Mouse (Mus musculus): ENCODE measurements around the gene Immp2l. TPM values are rescaled to one million over a fixed set of nuclear protein-coding genes. Genes with fewer than 3 reads are reported as not detected.

The Immp2l gene
- total and polyA plus RNA-seq, 2 experiments from 2014 or later = 9.4 to 16.6 TPM

- ATAC-seq (ENCODE audit: low FRiP score) (no peak), DNase-seq (ENCODE audit: low spot score) (no peak)
- no peak overlapping the region for H3K4me3 ChIP-seq (ENCODE audit: low read depth, low read length)
- H3K36me3 ChIP-seq (ENCODE audit: insufficient read depth, low read length) = no peaks in the 10 kb centered on the region
- no peak overlapping the region for H3K9ac ChIP-seq (replicated peaks; ENCODE audit: low read length, poor library complexity, severe bottlenecking)
- no peaks in the 10 kb centered on the region for H3K4me1 ChIP-seq (ENCODE audit: insufficient read depth, low read length)
- no peak overlapping the region for H3K27ac ChIP-seq (ENCODE audit: low read depth, low read length)
- H3K9me3 ChIP-seq (ENCODE audit: low read length) = no peaks in the 10 kb centered on the region
- H3K4me2 ChIP-seq (ENCODE audit: low read depth, low read length, poor library complexity, severe bottlenecking) = no peak overlapping the region
- no peaks in the 10 kb centered on the region for H3K27me3 ChIP-seq (ENCODE audit: insufficient read depth, low read length)
- no peak for TF ChIP-seq CTCF (IDR thresholded peaks at IDR 0.05)
- 89% methylated on average over 5 of the region's 5 CpGs for WGBS
These were observed 15.9 kb downstream of the Immp2l start for GRCm38 (mm10) chr12:41039834-41040233.

GRCm38 (mm10) chr12:41041737-41042136, 17.8 kb downstream of the Immp2l start:
- Histone ChIP-seq H3K27me3 (ENCODE audit: insufficient read depth, low read length) (no peaks in the 10 kb centered on the region), H3K9me3 (ENCODE audit: low read length) (no peaks in the 10 kb centered on the region), H3K4me2 (ENCODE audit: low read depth, low read length, poor library complexity, severe bottlenecking) (no peak overlapping the region), H3K4me1 (ENCODE audit: insufficient read depth, low read length) (no peaks in the 10 kb centered on the region), H3K4me3 (ENCODE audit: low read depth, low read length) (no peak overlapping the region), H3K9ac (replicated peaks; ENCODE audit: low read length, poor library complexity, severe bottlenecking) (no peak overlapping the region), H3K36me3 (ENCODE audit: insufficient read depth, low read length) (no peaks in the 10 kb centered on the region), H3K27ac (ENCODE audit: low read depth, low read length) (no peak overlapping the region)
- TF ChIP-seq CTCF (IDR thresholded peaks at IDR 0.05) = no peak
- no peak for ATAC-seq (ENCODE audit: low FRiP score)
- WGBS = 82% methylated on average over 2 of the region's 2 CpGs
- no peak for DNase-seq (ENCODE audit: low spot score)

GRCm38 (mm10) chr12:41044493-41045132, 20.7 kb downstream of the Immp2l start:
- Histone ChIP-seq H3K9ac (replicated peaks; ENCODE audit: low read length, poor library complexity, severe bottlenecking) (no peak overlapping the region), H3K4me1 (ENCODE audit: insufficient read depth, low read length) (no peaks in the 10 kb centered on the region), H3K27ac (ENCODE audit: low read depth, low read length) (no peak overlapping the region), H3K4me2 (ENCODE audit: low read depth, low read length, poor library complexity, severe bottlenecking) (no peak overlapping the region), H3K4me3 (ENCODE audit: low read depth, low read length) (no peak overlapping the region), H3K36me3 (ENCODE audit: insufficient read depth, low read length) (no peaks in the 10 kb centered on the region), H3K27me3 (ENCODE audit: insufficient read depth, low read length) (no peaks in the 10 kb centered on the region), H3K9me3 (ENCODE audit: low read length) (no peaks in the 10 kb centered on the region)
- DNase-seq (ENCODE audit: low spot score) (no peak), ATAC-seq (ENCODE audit: low FRiP score) (no peak)
- TF ChIP-seq CTCF (IDR thresholded peaks at IDR 0.05) = no peak
- WGBS = 85% methylated on average over 12 of the region's 12 CpGs

GRCm38 (mm10) chr12:41047085-41047766, 23.3 kb downstream of the Immp2l start:
- TF ChIP-seq CTCF (IDR thresholded peaks at IDR 0.05) = no peak
- ATAC-seq (ENCODE audit: low FRiP score) (no peak), DNase-seq (ENCODE audit: low spot score) (no peak)
- Histone ChIP-seq H3K36me3 (ENCODE audit: insufficient read depth, low read length) (no peaks in the 10 kb centered on the region), H3K27me3 (ENCODE audit: insufficient read depth, low read length) (no peaks in the 10 kb centered on the region), H3K4me2 (ENCODE audit: low read depth, low read length, poor library complexity, severe bottlenecking) (no peak overlapping the region), H3K4me3 (ENCODE audit: low read depth, low read length) (no peak overlapping the region), H3K4me1 (ENCODE audit: insufficient read depth, low read length) (no peaks in the 10 kb centered on the region), H3K9ac (replicated peaks; ENCODE audit: low read length, poor library complexity, severe bottlenecking) (no peak overlapping the region), H3K27ac (ENCODE audit: low read depth, low read length) (no peak overlapping the region), H3K9me3 (ENCODE audit: low read length) (no peaks in the 10 kb centered on the region)
- 93% methylated on average over 12 of the region's 12 CpGs for WGBS

GRCm38 (mm10) chr12:41050945-41051344, 27.1 kb downstream of the Immp2l start:
- H3K36me3 ChIP-seq (ENCODE audit: insufficient read depth, low read length) = no peaks in the 10 kb centered on the region
- H3K9me3 ChIP-seq (ENCODE audit: low read length) = no peaks in the 10 kb centered on the region
- no peak overlapping the region for H3K27ac ChIP-seq (ENCODE audit: low read depth, low read length)
- 81% methylated on average over 5 of the region's 5 CpGs for WGBS
- DNase-seq (ENCODE audit: low spot score) = no peak
- no peak overlapping the region for H3K4me2 ChIP-seq (ENCODE audit: low read depth, low read length, poor library complexity, severe bottlenecking)
- no peaks in the 10 kb centered on the region for H3K27me3 ChIP-seq (ENCODE audit: insufficient read depth, low read length)
- H3K4me1 ChIP-seq (ENCODE audit: insufficient read depth, low read length) = no peaks in the 10 kb centered on the region
- H3K9ac ChIP-seq (replicated peaks; ENCODE audit: low read length, poor library complexity, severe bottlenecking) = no peak overlapping the region
- no peak for ATAC-seq (ENCODE audit: low FRiP score)
- TF ChIP-seq CTCF (IDR thresholded peaks at IDR 0.05) = no peak
- no peak overlapping the region for H3K4me3 ChIP-seq (ENCODE audit: low read depth, low read length)

- no peak overlapping the region for H3K4me2 ChIP-seq (ENCODE audit: low read depth, low read length, poor library complexity, severe bottlenecking)
- WGBS = 81% methylated on average over 3 of the region's 3 CpGs
- no peaks in the 10 kb centered on the region for H3K27me3 ChIP-seq (ENCODE audit: insufficient read depth, low read length)
- no peak overlapping the region for H3K4me3 ChIP-seq (ENCODE audit: low read depth, low read length)
- ATAC-seq (ENCODE audit: low FRiP score) = no peak
- H3K27ac ChIP-seq (ENCODE audit: low read depth, low read length) = no peak overlapping the region
- H3K4me1 ChIP-seq (ENCODE audit: insufficient read depth, low read length) = no peaks in the 10 kb centered on the region
- H3K36me3 ChIP-seq (ENCODE audit: insufficient read depth, low read length) = no peaks in the 10 kb centered on the region
- H3K9me3 ChIP-seq (ENCODE audit: low read length) = no peaks in the 10 kb centered on the region
- DNase-seq (ENCODE audit: low spot score) = no peak
- TF ChIP-seq CTCF (IDR thresholded peaks at IDR 0.05) = no peak
- no peak overlapping the region for H3K9ac ChIP-seq (replicated peaks; ENCODE audit: low read length, poor library complexity, severe bottlenecking)
These were observed 29.0 kb downstream of the Immp2l start for GRCm38 (mm10) chr12:41052897-41053296.

Measured in midbrain, postnatal 0 days (tissue).